Mouse (Mus musculus) thymus, postnatal 25 days (tissue): Measurements from ENCODE around the gene Scgb1b19.
"Not testable (repeated sequence)": the region's sequence is repeated elsewhere in the genome, so short reads cannot be mapped to it uniquely, and the experiment has no call there.

Experiments
- DNase-seq: peaks from one replicate; pipeline ENCODE4 v3.0.0; 2022

The Scgb1b19 gene

DNA sequence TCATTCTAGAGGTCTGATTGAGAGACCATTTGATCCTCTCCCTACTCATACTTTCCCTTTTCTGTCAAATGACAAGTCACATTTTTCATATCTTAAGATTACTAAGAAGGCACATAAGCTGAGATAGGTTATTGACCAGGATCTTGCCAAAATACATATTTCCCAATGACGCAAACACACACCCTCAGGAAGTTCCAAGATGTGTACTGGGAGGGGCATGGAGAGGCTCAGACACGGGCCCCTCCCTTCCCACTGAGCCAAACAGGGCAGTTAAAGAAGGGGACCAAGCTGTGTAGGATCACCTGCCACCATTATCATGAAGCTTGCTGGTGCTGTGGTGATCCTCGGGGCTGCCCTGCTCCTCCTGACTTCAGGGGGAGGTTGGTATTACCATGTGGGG is at the start of gene Scgb1b19:
TSS of gene Scgb1b19 (plus strand) at position 301 of the 400 bp plus-strand sequence.
- DNase-seq = not testable (repeated sequence)

DNA sequence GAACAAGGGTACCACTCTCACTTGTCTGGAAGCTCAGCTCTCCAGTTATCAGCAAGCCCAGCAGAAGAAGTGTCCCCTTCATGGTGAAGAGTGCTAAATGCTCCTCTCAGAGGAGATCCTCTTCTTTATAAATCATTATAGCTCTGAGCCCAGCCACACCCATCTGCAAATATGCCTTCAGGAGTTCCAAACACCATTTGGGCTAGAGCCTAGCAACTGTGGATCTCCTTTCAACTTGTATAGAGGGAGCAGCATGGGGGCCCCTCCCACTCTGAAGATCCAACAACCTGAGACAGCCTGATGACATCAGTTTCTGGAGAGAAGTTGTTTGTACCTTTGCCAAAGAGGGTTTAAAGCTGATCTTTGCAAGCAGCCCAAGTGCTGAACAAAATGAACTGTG is 6.9 kb upstream of the Scgb1b19 start, which contains the start of gene Scgb2b19:
TSS of gene Scgb2b19 (minus strand) at position 101 of the 400 bp plus-strand sequence.
- DNase-seq = not testable (repeated sequence)
